Mouse (Mus musculus) hindbrain, embryonic 13.5 days (tissue): Measurements from ENCODE around the gene Mrpl33. TPM values are rescaled to one million over a fixed set of nuclear protein-coding genes. Genes with fewer than 3 reads are reported as not detected.

Experiments used
- ATAC-seq: fragments of 200-750 bp; cut with Nextera tagmentation; 2 replicates; pipeline ENCODE4 v1.8.0; 2017; ENCODE audit warnings: moderate TSS enrichment; ENCODE audit not compliant: low FRiP score
- H3K27ac ChIP-seq: fragments of 300-500 bp; sonication (generic); 2 replicates; pipeline ENCODE4 v1.5.1; 2015; ENCODE audit warnings: inconsistent platforms, mild to moderate bottlenecking, moderate library complexity
- H3K27me3 ChIP-seq: fragments of 300-500 bp; sonication (generic); 2 replicates; pipeline ENCODE4 v1.6.1; 2015; ENCODE audit warnings: mild to moderate bottlenecking, inconsistent platforms
- H3K36me3 ChIP-seq: fragments of 300-500 bp; sonication (generic); 2 replicates; pipeline ENCODE4 v1.6.1; 2015; ENCODE audit warnings: mild to moderate bottlenecking, inconsistent platforms
- H3K4me1 ChIP-seq: fragments of 300-500 bp; sonication (generic); replicated peaks from 2 replicates; pipeline ENCODE4 v1.6.1; 2015; ENCODE audit warnings: inconsistent platforms
- H3K4me2 ChIP-seq: fragments of 300-500 bp; sonication (generic); 2 replicates; pipeline ENCODE4 v1.6.1; 2015; ENCODE audit warnings: inconsistent platforms, mild to moderate bottlenecking, moderate library complexity
- H3K4me3 ChIP-seq: fragments of 300-500 bp; sonication (generic); 2 replicates; pipeline ENCODE4 v1.5.1; 2015; ENCODE audit warnings: mild to moderate bottlenecking, inconsistent platforms
- H3K9ac ChIP-seq: fragments of 300-500 bp; sonication (generic); 2 replicates; pipeline ENCODE4 v1.6.1; 2015; ENCODE audit warnings: mild to moderate bottlenecking, inconsistent platforms
- H3K9me3 ChIP-seq: fragments of 300-500 bp; sonication (generic); 2 replicates; pipeline ENCODE4 v1.6.1; 2016; ENCODE audit warnings: inconsistent platforms
- WGBS: fragments of 180-500 bp; shearing (Covaris S2); methylation state at CpG from one replicate; pipeline ENCODE4 v1.1.7; 2015; 5-methylcytosine and 5-hydroxymethylcytosine counted together
- polyA plus RNA-seq: library from polyadenylated mRNA; unstranded; fragments of >200 nt; fragmentation: Nextera tagmentation; extraction: Ambion mirVana; gene quantifications from 2 replicates; pipeline ENCODE4 v1.2.1, GENCODE M21; 2015

Mrpl33 gene
- polyA plus RNA-seq, 1 experiment from 2014 or later: 197 TPM

DNA sequence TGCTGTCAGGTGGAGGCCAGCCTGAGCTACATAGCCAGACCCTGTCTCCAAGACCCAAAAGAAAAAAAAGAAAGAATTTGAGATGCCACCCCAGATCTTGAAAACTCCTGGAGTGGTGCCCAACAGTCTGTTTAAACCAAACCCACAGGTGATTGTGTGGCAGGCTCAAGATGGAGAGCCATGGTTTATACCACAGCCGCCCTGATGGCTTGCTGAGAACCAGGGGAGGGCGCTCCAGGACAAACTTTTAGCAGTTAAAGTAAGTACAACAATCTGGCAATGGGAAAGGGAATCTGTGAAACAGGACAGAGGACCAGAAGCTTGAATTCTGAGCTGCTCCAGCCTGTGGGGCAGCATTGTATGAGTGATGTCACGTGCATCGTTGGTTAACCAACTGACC lies 1.8 kb downstream of the Mrpl33 start:
- peaks cover 20% of the 10 kb centered on the region for H3K27me3 ChIP-seq
- H3K36me3 ChIP-seq: no peaks in the 10 kb centered on the region
- no peaks in the 10 kb centered on the region for H3K9me3 ChIP-seq
- peaks cover 12% of the 10 kb centered on the region for H3K4me1 ChIP-seq
- H3K9ac ChIP-seq: no peak overlapping the region
- H3K4me2 ChIP-seq: no peak overlapping the region
- WGBS: 76% methylated on average over 4 of the region's 4 CpGs
- H3K4me3 ChIP-seq: no peak overlapping the region
- ATAC-seq: no peak
- no peak overlapping the region for H3K27ac ChIP-seq

DNA sequence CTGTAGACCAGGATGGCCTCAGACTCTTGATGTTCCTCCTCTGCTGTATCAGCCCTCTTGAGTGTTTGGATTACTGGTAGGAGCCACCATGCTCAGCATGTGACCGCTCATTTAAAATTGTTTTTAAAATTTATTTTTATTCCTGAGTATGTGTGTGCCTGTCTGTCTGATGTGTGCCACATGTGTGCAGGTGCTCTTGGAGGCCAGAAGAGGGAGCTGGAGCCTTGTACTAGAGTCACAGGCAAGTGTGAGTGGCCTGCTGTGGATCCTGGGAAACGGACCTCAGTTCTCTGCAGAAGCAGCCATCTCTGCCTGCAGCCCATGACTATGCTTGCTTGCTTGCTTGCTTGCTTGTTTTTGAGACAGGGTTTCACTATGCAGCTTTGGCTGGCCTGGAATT lies 2.4 kb downstream of the Mrpl33 start:
- no peak for ATAC-seq
- peaks cover 12% of the 10 kb centered on the region for H3K4me1 ChIP-seq
- no peaks in the 10 kb centered on the region for H3K36me3 ChIP-seq
- peaks cover 20% of the 10 kb centered on the region for H3K27me3 ChIP-seq
- H3K4me2 ChIP-seq: no peak overlapping the region
- H3K27ac ChIP-seq: no peak overlapping the region
- no peak overlapping the region for H3K9ac ChIP-seq
- WGBS: 86% methylated on average over 2 of the region's 2 CpGs
- no peak overlapping the region for H3K4me3 ChIP-seq
- no peaks in the 10 kb centered on the region for H3K9me3 ChIP-seq

DNA sequence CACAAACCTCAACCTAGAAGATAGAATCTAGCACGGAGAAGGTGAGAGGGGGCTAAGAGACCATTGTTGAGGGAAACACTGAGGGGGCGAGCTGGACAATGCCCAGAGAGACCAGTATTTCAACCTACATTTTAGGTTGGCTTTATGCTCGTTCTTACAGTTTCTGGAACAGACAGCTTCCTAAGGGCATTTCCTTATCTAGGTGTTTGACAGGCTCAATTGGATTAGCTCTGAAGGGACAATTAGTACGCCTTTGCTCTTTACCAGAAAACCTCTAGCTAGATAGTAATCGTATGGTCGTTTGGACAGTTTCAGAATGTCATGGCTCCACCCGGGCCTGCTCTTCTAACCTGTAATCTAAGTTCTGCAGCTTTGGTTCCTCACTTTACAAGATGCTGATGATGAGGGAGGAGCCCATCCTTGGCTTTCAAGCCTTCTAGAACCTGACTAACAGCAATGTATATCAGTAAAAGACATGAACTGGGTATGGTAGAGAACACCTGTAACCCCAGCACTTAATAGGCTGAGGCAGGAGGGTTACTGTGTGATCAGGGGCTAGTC lies 4.5 kb downstream of the Mrpl33 start:
- ATAC-seq: no peak
- Histone ChIP-seq H3K27ac (no peak overlapping the region), H3K36me3 (no peaks in the 10 kb centered on the region), H3K4me1 (peaks cover 8% of the 10 kb centered on the region), H3K9me3 (no peaks in the 10 kb centered on the region), H3K27me3 (peaks cover 14% of the 10 kb centered on the region), H3K4me3 (no peak overlapping the region), H3K9ac (no peak overlapping the region), H3K4me2 (no peak overlapping the region)
- WGBS: 92% methylated on average over 7 of the region's 7 CpGs

DNA sequence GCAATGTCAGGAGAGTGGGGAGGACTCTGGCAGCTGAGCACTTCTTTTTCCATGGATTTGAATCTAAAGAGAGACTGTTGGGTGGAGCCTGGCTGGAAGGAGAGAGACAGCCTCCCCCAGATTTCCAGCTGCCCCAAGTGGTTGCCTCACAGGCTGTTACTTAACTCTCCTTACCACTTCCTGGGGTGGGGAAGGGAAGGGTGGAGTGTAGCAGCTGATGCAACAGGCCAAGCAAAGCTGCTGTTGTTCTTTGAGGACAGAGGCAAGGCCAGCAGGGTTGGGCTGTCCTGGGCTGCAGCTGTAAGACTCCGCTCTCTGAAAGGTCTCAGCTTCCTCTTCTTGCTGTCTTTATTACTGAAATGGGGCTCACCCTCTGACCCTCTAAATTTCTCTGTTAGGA lies 5.6 kb downstream of the Mrpl33 start:
- H3K4me2 ChIP-seq: no peak overlapping the region
- H3K9me3 ChIP-seq: no peaks in the 10 kb centered on the region
- no peak overlapping the region for H3K4me3 ChIP-seq
- H3K9ac ChIP-seq: no peak overlapping the region
- peaks cover 4% of the 10 kb centered on the region; the same call in 1 of the 2 replicates for H3K27me3 ChIP-seq
- H3K27ac ChIP-seq: no peak overlapping the region
- ATAC-seq: no peak
- H3K4me1 ChIP-seq: no peaks in the 10 kb centered on the region
- WGBS: 96% methylated on average over 1 of the region's 1 CpGs
- no peaks in the 10 kb centered on the region for H3K36me3 ChIP-seq

DNA sequence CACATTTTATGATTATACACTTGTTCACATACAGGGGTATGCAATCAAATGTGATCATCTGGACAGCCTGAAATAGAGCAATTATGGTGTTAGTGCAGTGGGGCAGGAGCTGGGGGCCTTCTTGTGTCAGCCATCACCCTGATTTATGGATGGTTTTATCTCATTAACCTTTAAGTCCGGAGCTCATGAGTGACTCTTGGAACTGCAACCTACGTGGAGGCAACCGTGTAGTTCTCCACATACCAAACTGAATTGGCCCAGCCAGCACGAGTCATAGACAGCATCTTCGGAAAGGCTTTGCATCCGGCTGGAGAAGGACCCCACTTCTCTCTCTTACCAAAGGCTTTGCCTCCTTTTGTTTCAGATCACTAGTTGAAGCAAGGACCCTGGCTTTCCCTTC lies 7.0 kb downstream of the Mrpl33 start:
- no peaks in the 10 kb centered on the region for H3K9me3 ChIP-seq
- no peak overlapping the region for H3K4me2 ChIP-seq
- no peaks in the 10 kb centered on the region for H3K4me1 ChIP-seq
- WGBS: 84% methylated on average over 6 of the region's 6 CpGs
- no peak overlapping the region for H3K9ac ChIP-seq
- no peaks in the 10 kb centered on the region for H3K36me3 ChIP-seq
- H3K4me3 ChIP-seq: no peak overlapping the region
- no peak for ATAC-seq
- no peak overlapping the region for H3K27ac ChIP-seq
- H3K27me3 ChIP-seq: no peaks in the 10 kb centered on the region

DNA sequence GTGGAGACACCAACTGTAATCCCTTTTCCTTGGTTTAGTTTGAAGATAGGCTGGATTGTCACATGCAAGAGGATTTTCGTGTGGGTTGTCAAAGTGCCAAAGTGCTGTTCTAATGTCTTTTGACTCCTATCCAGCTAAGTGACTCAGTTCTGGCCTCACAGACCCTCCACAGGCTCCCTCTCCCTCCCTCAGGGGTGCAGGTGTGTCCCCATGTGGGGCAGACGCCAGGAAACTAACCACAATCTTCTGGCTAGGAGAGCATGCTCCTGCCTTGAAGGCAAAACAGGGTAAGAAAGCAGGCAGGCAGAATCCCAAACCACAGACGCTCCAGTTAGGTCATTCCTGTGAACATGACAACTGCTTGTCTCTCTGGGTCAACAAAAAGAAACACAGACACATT lies 9.4 kb downstream of the Mrpl33 start:
- Histone ChIP-seq H3K9ac (no peak overlapping the region), H3K4me1 (no peaks in the 10 kb centered on the region), H3K27me3 (no peaks in the 10 kb centered on the region), H3K4me2 (no peak overlapping the region), H3K36me3 (no peaks in the 10 kb centered on the region), H3K9me3 (no peaks in the 10 kb centered on the region), H3K27ac (no peak overlapping the region), H3K4me3 (no peak overlapping the region)
- no peak for ATAC-seq
- 71% methylated on average over 3 of the region's 3 CpGs for WGBS

DNA sequence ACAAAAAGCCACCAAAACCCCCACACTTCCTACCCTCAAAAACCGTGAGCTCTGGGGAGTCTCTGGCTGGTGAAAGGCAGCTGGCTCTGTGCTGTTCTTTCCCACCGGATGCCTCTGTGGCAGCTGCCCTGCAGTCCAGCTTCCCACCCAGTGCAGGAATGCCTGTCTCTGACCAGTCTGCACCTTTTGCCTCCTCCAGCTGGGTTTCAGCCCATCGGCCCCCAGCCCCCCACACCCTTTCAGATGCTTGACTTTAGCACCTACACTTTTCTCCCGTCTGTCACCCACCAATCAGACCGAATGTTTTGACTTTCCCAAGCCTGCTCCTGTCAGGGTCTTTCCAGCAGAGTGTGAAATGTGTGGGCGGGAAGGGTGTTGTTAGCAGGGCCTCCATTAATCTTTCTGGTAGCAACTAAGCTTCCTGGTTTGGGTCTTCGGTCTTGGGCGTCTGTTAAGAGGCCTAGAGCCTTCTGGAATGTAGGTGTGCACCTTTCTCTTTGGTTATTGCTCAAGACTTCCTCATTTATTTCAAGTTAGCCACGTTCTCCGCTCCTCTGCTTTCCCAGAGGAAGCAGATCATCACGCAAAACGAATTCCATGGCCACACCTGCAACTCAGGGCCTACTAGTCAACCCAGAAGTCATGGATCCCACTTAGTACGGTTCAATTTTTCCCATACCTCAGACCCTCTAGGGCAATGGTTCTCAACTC lies 13.8 kb downstream of the Mrpl33 start:
- peaks cover 12% of the 10 kb centered on the region for H3K4me1 ChIP-seq
- H3K9me3 ChIP-seq: no peaks in the 10 kb centered on the region
- H3K36me3 ChIP-seq: no peaks in the 10 kb centered on the region
- no peak overlapping the region for H3K27ac ChIP-seq
- H3K4me2 ChIP-seq: no peak overlapping the region
- no peak overlapping the region for H3K9ac ChIP-seq
- H3K27me3 ChIP-seq: no peaks in the 10 kb centered on the region
- no peak for ATAC-seq
- WGBS: 75% methylated on average over 13 of the region's 13 CpGs
- no peak overlapping the region for H3K4me3 ChIP-seq

DNA sequence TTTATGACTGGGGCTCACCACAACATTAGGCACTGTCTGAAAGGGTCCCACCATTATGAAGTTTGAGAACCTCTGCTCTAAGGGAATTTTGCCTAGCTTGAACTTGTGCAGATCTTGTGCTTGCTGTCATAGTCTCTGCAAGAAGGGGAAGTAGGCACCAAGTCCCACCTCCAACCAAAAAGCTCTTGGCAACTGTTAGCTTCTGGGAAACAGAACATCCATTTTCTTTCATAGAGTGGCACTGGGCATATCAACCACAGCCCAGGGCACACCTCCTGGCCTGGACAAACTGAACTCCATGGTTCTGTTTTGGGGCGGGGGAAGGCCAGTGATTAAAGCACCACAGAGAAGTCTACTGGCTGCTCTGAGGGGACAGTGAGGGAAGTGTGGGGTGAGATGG lies 14.5 kb downstream of the Mrpl33 start:
- Histone ChIP-seq H3K4me3 (no peak overlapping the region), H3K9ac (no peak overlapping the region), H3K27me3 (no peaks in the 10 kb centered on the region), H3K4me2 (no peak overlapping the region), H3K9me3 (no peaks in the 10 kb centered on the region), H3K4me1 (peaks cover 14% of the 10 kb centered on the region), H3K36me3 (no peaks in the 10 kb centered on the region), H3K27ac (no peak overlapping the region)
- 100% methylated on average over 1 of the region's 1 CpGs for WGBS
- ATAC-seq: no peak

DNA sequence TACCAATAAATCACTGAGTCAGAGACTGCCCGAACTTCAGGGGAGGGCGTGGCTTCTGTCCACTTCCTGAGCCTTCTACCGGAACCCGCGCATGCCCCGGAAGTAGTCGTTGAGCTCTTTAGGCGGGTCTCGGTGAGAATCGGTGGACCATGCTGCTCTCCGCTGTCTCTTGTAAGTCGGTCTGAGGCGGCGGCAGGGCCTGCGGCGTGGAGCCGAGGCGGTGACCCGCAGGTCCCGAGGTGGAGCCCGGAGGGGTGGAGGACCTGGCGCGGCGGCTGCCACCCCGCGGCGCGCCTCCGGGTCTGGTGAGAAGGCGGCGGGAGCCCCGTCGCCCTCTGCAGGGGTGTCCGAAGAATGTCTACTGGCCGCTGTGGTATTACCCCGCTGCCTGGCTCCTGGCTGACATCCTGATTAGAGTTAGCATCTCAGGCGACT lies 17.1 kb downstream of the Mrpl33 start:
- H3K36me3 ChIP-seq: peaks cover 19% of the 10 kb centered on the region

DNA sequence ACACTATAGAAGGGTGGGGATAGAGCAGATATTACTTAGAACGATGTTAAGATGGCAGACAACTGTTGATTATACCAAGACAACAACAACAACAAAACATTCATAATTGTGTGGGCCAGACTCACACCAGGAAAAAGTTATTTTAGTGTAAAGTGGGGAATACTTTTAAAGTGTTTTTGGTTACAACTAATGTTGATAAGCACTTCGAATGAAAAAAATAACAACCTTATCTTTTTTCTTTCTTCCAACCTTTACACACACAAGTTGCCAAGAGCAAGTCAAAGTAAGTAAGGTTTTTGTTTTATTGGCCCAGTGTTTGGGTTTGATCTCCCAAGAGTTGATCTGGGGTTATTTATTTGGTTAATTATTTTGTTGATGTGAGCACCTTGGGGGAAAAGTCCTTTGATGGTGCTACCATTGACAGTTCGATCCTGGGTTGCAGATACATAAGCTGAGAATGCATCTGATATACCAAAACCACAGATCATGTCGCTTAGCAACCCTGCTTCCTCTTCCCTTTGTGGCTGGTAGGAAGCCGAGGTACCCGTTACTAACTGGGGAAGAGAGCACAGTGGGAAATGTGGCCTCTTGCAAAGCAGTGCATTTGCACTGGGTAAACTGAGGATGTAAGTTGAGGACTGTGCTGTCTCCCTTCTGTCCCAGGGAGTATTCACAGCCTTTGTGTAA lies 17.7 kb downstream of the Mrpl33 start:
- Histone ChIP-seq H3K36me3 (peaks cover 25% of the 10 kb centered on the region), H3K4me2 (peak overlapping the region; percentile 63), H3K4me3 (peak overlapping the region; percentile 85), H3K9me3 (no peaks in the 10 kb centered on the region), H3K9ac (peak overlapping the region; percentile 84), H3K4me1 (peaks cover 14% of the 10 kb centered on the region), H3K27ac (peak overlapping the region; percentile 88), H3K27me3 (no peaks in the 10 kb centered on the region)
- ATAC-seq: no peak
- 46% methylated on average over 6 of the region's 6 CpGs for WGBS

More for the DNA sequence above, 17.1 kb downstream of the Mrpl33 start:
- H3K27me3 ChIP-seq: no peaks in the 10 kb centered on the region
- H3K4me2 ChIP-seq: peak overlapping the region; percentile 63
- peak overlapping the region; percentile 88 for H3K27ac ChIP-seq
- H3K4me1 ChIP-seq: peaks cover 14% of the 10 kb centered on the region
- H3K9me3 ChIP-seq: no peaks in the 10 kb centered on the region
- peak; percentile 97 for ATAC-seq
- WGBS: 0% methylated on average over 37 of the region's 37 CpGs
- peak overlapping the region; percentile 85 for H3K4me3 ChIP-seq
- H3K9ac ChIP-seq: peak overlapping the region; percentile 84

DNA sequence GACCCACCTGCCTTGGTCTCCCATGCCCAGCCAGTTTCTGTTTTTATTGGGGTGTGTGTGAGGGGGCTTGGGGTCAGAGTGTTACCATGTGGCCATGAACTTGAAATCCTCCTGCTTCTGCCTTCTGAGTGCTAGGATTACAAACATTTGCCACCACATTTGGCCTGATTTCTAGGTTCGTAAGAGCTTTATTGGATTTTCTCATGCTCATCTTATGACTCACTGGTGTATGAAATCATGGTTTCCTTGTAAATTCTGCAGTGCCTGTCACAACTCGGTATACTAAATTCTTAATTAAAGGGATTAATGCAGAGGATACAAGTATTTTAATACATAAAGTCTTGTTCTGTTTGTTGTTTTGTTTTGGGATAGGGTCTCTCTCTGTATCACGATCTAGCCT lies 23.6 kb downstream of the Mrpl33 start:
- 96% methylated on average over 3 of the region's 3 CpGs for WGBS

DNA sequence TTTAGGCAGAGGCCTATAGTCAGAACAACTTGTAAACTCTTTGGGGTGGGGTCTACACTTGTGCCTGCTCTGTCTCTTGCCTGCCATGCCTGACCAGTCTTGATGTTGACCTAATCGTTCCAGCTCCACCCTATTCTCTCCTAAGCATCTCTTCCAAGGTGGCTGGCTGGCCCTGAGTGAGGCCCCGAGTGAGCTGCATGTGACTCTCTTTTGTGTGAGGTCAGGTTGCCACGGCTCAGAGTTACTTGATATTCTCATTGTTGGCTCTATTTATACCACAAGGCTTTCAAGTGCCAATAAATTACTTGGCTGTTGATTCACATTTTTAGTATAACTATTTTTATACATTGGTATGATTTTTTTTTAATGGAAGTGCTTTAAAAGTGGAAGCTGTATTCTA lies 30.4 kb downstream of the Mrpl33 start:
- Histone ChIP-seq H3K4me1 (0 out of 2 replicates have a peak, but pooled peaks cover 3% of the 10 kb centered on the region), H3K4me2 (no peak overlapping the region), H3K36me3 (peaks cover 9% of the 10 kb centered on the region; the same call in 1 of the 2 replicates), H3K9ac (no peak overlapping the region), H3K9me3 (no peaks in the 10 kb centered on the region), H3K27ac (no peak overlapping the region), H3K4me3 (no peak overlapping the region), H3K27me3 (no peaks in the 10 kb centered on the region)
- 31% methylated on average over 3 of the region's 3 CpGs for WGBS
- ATAC-seq: no peak

More for the DNA sequence above, 23.6 kb downstream of the Mrpl33 start:
- no peak overlapping the region for H3K9ac ChIP-seq
- H3K27me3 ChIP-seq: no peaks in the 10 kb centered on the region
- no peak overlapping the region for H3K4me2 ChIP-seq
- no peaks in the 10 kb centered on the region for H3K9me3 ChIP-seq
- H3K4me3 ChIP-seq: no peak overlapping the region
- ATAC-seq: no peak
- H3K36me3 ChIP-seq: peaks cover 54% of the 10 kb centered on the region
- no peak overlapping the region for H3K27ac ChIP-seq
- H3K4me1 ChIP-seq: peaks cover 5% of the 10 kb centered on the region; the same call in 1 of the 2 replicates
